Mouse (Mus musculus) ovary, postnatal 14 days (tissue): ENCODE results near the gene Cbx6.

ENCODE experiments used
- DNase-seq: peaks from one replicate; pipeline ENCODE4 v3.0.0; 2022; ENCODE audit warnings: low spot score

Cbx6 gene

DNA sequence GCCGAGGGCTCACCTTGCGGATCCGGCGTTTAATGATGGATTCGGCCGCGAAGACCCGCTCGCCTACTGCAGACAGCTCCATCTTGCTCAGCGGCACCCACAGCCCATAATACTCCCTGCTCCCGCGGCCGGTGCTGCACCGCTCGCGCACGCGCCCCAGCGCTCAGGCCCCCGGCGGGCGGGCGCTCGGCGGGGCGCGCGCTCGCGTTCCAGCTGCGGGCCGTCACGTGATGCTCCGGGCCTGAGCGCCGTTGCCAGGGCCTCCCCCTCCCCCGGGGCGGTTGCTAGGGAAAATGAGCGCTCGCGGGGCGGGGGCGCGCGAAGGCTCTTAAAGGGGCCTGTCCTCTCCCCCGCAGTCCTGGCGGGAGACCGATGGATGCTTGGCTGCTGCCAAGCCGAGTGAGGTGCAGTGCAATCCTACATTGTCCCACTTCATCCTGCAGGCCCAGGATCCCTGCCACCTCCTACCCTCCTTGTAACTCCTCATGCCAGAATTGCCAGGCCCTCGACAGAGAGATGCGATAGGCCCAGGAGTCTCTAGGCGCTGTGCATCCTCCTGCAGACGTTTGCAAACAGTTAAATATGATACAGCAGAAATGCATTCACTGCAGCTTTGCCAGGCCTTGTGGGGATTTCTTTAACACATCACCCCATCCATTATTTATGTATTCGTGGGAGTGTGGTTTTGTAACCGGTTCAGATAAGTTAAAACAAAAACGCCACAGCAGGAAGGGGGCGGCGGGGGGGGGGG, at the start of gene Cbx6, which contains the start of gene Npcd:
Gene Cbx6, minus strand, starts transcription at position 559 of the 751 bp plus-strand sequence.
Gene Npcd, minus strand, starts transcription at position 108 of the 751 bp plus-strand sequence.
- DNase-seq = peak; percentile 98

DNA sequence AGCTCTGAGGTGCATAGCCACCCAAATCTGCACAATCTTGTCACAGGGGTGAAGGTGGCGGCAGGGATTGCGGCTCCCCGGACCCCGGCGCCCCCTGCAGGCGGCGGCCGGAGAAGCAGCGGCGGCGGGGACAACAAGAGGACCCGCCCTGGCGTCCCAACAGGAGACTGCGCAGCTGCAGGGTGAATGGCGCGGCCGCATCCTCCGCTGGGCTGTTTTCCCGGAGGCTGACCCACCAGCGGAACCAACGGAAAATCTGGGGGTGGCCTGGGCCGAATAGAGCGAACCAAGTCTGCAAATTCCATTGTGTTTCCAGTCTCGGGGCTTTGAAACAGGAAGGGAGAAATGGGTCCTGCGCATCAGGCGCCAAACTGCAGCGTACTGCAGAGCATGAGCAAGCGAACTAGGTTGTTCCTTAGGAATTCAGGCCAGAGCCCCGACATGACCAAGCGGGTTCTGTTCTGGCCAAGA, 48.9 kb upstream of the Cbx6 start:
- DNase-seq = peak; percentile 96

DNA sequence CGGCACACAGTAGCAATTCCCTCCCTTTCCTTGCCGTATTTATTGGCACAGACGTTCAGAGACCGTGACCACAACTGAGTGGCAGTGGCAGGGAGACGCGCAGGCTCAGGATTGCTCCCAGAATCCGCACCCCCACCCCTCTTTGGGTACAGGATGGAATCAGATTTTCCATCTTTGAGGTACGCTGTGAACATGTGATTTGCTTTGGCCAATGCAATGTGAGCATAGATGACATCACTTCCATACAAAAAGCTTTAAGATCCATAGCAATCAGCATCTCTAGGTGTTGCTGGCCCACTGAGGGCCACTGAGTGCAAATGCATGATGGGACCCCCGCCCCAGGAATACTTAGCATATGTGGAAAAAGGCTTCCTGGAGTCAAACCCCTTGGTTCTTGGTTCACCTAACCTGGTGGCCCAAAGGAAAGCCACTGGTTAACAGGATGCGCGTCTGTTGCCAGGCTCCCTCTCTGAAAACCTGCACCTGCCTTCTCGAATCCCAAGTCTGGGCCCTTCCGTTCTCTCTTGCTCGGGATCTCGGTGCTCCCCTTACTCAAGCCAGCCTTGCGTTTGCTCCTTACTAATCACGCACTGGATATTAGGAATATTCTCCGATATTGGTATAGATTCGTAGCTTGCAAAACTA, 48.3 kb upstream of the Cbx6 start:
- no peak for DNase-seq

DNA sequence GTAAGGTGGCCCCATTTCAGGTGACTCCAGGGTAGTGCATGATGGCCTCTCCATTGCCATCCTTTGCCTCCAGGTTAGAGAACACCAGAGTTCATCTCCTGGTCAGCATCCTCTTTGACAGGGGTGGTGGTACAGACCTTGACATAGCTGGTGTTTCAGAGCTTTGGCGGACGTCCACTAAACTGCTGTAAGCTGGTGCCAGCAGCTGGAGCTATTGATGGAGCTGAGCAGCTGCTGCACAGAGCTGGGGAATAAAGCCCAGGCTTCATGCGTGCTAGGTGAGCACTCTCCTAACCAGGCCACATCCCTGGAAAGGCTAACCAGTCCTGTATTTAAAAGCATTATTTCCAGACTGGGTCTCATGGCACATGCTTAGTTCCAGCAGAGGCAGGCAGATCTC, 46.0 kb upstream of the Cbx6 start:
- DNase-seq = no peak

DNA sequence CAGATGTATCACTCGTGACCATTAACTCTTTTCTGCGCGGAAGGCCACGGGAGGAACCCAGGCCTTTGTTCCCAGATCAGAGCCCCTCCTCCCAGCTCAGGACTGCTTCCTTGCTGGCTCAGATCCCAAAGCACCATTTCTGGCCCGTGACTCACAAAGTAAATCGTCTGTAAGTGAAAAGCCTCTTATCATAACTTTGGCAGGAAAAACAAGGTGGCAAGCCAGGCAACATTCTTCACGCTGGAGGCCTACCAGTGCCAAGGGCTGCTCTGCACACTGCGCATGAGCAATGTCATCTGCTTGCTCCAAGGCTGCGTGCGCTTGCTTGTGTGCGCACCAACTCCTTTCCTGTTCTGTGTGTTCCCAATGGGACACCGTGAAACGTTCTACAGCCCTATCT, 44.8 kb upstream of the Cbx6 start:
- DNase-seq = peak; percentile 89

DNA sequence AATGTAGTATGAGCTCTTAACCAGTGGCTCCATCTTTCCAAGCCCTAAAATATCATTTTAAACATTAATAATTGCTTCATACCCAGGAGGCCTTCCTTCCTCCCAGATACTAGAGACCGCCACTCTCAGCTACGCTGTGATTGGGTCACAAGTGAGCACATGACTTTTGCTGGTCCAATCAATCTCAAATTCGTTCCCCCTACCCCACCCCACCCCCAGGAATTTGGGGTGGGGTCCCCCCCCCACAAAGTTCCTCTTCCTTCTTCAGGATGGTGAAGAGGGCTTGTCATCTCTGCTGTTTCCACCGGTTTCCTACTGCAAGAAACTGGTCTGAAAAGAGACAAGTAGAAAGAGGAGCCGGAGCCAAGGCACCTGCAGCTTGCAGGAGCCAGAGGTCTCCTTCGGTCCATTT, 44.2 kb upstream of the Cbx6 start:
- DNase-seq = peak; percentile 22

DNA sequence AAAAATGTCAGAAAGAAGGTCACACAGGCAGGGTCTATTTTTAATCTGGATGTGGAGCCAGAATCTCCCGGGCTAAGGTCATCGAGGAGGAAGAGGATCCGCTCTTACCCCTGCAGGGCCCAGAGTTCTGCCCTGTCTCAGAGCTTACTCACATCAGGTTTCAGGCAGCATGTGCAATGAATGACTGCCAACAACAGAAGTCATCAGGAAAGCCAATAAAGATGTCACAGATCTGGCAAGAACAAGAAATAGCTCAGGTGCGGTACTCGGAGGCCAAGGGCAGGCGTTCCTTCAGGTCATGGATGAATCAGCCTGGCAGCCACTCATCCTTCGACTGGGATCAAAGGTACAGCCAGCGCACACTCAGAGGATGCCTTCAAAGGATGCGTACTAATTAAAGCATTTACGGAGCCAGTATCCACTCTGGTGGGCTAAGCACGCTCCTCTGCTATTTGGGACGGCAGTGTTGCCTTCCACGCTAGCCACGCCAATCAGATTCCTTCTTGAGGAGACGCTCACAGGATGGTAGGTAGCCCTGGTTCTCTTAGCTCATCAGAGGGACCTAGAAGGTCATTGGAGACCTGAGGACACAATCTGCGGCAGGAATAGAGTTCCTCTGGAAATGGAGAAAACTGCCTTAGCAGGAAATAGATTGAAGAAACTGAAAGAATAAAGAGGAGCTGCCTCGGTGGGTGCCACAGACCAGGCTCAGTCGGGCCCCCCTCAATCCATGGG, 40.9 kb upstream of the Cbx6 start:
- DNase-seq = no peak

DNA sequence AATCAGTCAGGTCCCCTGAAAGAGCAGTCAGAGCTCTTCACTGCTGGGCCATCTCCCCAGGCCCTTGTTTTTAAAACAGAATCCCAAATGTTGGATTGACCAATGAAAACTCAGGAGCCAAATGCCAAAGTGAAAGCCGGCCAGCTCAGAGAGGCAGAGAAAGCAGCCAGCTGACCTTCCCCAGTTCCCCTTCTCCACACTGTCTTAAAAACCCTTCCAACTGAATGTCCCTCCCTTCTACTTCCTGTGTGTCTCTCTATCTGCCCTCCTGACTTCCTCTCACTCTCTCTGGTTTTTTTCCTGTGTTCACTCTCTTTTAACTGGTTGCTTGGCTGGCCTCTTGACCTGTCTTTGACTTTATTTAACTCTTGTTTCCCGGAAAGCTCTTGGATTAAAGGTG, 39.5 kb upstream of the Cbx6 start:
- no peak for DNase-seq

DNA sequence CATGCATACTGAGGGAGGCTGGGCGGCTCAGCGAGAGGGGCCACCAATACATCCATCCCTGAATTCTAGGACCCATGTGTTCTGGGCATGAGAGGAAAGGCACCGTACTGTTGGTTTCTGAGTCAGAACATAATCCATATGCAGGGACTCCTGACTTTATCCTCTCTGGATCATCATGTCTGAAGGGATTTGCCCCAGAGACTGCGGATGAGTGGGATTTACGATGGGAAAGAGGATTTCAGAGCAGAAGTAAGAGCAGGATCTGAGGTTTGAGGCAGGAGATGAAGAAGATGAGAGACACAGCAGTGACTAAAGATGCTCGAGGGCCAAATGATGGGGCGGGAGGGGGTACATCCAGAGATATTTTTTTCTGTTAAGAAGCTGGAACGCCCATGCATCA, 39.1 kb upstream of the Cbx6 start:
- no peak for DNase-seq

DNA sequence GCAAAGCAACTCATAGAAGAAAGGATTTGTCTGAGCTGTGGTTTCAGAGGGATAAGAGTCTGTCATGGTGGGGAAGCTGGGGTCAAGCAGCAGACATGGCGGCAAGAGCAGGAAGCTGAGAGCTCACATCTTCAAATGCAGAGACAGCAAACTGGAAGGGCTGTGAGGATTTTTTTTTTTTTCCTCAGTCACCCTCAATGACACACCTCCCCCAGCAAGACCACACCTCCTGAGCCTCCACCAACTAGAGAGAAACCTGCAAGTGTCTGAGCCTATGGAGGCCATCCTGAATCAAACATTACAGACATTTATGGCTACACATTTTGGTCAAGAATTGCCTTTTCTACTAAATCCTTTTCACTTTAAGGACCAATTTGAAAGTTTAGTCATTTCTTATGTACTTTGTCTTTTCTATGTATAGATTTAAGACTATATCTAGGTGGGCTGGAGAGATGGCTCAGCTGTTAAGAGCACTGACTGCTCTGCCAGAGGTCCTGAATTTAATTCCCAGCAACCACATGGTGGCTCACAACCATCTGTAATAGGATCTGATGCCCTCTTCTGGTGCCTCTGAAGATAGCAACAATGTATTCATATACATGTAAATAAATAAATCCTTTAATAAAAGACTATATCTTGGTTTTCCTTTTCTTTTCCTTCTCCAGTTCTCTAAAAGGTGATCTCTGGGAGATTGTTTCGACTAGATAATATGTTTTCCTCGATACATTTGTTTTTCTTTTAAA, 32.9 kb upstream of the Cbx6 start:
- no peak for DNase-seq

DNA sequence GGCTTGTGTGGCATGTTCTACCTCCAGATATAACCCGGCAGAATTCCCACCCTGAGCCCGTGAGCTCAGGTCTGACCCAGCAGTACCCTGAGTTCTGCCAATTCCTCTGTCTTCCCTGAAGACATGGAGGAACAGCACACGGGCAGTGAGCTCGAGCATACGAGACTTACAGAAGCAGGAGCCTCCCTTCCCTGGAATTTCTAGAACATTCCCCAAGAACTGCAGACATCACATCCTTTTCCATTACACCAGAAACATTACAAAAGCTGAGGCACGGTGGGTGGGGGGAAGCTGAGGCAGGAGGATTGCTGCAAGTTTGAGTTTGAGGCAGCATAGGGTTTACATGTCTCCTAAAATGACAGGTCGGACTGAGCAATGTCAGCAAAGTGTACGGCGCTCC, 25.3 kb upstream of the Cbx6 start:
- no peak for DNase-seq

DNA sequence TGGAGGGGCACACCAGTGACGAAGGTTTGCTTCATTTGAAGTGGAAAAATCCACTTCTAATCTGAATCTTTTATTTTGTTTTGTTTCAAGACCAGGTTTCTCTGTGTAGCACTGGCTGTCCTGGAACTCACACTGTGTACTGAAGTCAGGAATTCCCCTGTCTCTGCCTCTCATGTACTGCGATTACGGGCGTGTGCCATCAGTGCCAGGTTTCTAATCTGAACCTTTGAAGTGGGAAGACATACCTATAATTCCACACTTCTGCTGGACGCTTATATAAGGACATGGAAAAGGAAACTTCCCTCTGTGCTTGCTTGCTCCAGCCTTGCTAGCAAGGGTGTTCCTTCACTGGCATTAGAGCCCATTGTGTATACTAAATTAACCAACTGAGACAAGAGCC, 24.5 kb upstream of the Cbx6 start:
- DNase-seq = no peak

DNA sequence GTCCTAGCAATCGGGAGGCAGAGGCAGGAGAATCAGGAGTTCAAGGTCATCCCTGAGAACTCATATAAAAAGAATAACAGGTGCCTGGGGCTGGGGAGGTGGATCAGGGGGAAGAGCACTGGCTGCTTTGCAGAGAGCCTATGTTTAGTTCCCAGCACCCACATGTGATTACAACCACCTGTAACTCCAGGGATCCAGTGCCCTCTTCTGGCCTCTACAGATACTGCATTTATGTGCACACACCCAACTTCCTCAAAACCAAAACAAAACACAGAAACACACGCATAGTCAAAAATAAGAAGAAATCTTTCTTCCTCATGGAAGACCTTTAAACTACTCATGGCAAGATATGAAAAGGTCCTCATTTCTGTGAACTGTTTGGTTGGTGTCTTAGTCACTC, 15.7 kb upstream of the Cbx6 start:
- DNase-seq = no peak

DNA sequence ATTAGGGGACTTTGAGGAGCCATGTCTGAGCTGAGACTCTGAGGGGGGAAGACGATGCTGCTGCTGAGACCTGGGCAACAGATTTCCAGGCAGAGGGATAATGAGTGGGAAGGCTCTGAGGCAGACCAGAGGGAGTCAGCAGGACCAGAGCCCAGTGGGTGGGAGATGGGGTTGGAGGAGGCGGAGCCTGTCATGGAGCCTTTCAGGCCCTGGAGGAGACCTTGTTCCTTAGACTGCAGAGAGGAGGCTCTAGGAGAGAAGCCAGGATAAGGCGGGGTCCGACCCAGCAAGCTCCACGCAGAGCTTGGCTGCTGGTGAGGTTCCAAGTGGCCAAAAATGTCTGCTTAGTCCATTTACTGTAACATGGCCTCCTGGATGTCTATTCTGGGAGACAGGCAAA, 12.6 kb upstream of the Cbx6 start:
- DNase-seq = peak; percentile 53

DNA sequence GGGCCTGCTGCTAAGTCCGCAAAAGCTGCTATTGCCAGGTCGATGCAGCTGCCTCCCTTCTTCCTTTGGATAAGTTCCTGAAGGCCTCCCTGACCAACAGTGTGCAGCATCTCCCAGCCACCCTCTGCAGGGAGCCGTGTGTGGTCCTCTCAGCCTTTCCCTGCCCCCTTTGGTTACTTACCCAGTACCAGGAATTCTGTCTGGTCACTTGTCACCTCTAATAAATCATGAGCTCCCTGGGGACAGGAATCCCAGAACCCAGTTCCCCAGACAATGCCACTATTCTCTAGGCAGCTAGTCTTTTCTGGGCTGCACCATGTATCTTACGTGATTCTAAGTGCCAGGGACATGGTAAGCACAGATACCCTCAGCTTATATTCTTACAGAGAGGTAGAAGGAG, 11.5 kb upstream of the Cbx6 start:
- DNase-seq = no peak

DNA sequence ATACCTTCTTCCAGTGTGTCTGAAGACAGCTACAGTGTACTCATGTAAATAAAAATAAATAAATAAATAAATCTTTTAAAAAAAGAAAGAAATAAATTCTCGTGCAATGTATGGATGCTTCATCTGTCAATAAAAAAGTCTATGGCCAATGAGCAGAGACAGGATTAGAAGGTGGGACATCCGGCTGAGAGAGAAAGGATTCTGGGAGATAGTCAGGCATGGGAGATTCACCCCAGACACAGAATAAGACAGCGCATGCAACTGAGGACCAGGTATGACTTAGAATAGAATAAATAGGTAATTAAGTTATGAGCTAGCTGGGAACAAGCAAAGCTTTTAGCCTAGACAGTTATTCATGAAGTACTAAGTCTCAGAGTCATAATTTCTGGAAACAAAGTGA, 8.5 kb upstream of the Cbx6 start:
- no peak for DNase-seq

DNA sequence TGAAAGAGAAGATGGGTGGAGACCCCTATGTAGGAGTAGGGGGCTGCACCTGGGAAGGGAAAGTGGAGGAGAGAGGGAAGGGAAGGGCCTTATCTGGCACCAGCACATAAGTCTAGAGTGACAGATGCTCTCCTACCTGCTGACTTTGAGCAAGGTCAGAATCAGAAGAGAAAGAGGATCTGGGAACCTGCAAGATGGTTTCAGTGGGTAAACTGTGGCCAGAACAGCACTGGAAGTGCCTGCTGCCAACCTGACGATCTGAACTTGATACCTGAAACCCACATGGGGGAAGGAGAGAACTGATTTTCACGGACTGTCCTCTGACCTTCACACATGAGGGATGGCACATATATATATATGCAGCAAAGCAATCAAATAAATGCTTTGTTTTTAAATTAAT, 5.8 kb upstream of the Cbx6 start:
- no peak for DNase-seq

DNA sequence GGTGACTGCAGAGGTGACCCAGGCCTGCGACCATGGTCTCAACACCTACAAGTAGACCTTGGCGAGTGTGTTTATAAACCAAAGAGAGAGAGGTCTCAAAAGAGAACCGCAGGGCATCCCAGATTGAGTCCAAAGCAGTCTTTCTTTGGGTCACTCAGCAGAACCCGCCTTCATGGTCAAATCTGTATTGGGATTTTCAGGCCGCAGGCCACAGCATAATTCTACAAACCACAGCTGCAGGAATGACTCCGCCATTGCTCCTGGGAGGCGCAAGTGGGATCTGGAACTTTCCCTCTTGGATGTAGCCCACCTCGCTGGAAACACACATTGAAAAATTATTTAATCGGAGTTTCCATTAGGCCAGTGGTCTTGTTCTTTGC, 383 bp upstream of the Cbx6 start:
- DNase-seq = no peak

DNA sequence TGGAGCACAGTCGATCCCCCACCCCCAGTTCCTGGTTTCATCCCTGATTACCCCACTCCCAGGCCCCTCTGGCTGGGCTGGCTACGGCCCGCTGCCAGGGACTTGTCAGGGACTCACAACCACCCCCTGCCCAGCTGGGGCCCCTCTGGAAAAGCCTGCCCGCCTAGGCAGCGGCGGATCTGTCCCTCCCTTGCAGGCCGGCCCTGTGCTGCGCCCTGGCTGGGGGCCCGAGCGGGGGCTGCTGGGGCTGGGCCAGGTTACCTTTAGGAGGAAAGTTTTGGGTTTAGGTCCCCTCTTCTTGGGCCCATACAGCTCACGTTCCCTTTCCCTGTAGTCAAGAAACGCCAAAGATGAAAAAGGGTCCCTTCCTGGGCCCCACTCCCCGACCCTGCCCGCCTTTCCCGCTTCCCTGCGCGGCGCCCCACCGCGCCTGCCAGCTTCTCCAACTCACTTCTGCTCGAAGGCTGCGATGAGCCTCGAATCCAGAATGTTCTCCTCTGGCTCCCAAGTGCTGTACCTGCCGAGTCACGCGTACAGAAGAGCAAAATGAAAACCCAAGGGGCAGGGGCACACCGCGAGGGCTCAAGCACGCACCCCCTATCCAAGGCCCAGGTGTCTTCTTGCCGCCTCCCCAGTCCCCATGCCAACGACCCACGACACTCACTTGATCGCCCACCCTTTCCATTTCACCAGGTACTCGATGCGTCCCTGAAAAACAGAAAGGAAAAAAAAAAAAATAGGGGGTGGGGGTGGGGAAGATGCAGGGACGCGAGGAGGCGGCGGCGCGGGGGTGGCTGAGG, 1.0 kb downstream of the Cbx6 start:
- no peak for DNase-seq

DNA sequence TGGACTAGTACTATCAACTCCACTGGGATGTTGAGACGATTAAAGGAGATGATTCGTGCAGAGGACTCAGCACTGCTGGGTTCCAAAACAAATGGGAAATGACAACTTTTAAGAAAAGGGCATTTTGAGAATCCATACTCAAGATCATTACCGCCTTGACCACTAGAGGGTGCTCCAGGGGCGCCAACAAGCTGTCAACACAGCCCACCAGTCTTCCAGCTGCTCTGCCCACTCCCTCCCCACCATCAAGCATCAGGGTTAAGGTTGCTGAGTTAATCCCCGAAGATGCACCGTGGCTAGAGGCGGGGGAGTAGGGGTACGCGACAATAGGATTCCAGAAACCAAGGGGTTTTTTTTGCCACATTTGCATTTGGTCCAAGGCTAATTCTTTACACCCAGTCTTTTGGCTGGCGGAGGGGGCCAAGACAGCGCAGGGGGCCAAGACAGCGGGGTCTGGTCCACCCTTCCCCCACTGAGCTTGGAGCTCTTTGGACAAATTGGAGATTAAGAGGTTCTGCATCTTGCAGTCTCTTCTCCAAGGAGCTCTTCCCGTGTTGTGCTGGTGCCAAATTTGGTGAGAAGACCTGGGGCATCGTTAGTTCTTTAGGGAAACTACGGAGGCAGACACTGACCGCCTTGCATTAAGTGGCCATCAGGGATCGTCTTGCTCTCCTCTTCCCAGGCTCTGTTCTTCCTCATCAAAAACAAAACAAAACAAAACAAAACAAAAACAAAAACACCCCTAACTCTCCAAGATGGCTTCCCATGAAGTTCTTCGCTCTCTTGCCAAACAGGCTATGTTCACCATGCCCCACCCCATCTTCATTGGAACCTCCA, 2.2 kb downstream of the Cbx6 start:
- peak; percentile 79 for DNase-seq

DNA sequence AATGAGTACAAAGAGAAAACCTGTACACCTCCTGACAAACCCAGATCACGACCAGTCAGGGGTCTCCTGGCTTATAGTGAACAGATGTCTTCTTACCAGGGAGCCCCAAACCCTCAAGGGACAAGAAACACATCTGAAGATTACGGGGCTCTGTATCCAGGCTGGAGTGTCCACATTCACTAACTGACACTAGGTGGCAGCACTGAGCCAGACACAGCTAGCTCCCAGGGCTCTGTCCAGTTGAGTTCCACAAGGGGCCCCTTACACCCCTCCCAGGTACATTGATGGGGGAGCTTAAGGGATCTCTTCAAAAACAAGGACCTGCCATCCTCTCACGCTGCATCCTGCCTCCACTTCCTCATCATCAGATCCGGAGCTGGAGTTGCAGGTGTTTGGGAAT, 4.1 kb downstream of the Cbx6 start:
- peak; percentile 79 for DNase-seq
